Mouse (Mus musculus) liver, embryonic 14.5 days (tissue): ENCODE results near the gene Lrsam1.

ENCODE experiments used
- CTCF ChIP-seq: IDR thresholded peaks from 2 replicates; pipeline ENCODE4 v1.5.1; 2016; ENCODE audit warnings: antibody characterized with exemption, low read depth, control low read depth
- EP300 ChIP-seq: IDR thresholded peaks from 2 replicates; pipeline ENCODE4 v1.6.1; 2016; ENCODE audit warnings: antibody characterized with exemption, low read depth

GRCm38 (mm10) chr2:32890280-32890679 is 71.1 kb downstream of the Lrsam1 start:
- TF ChIP-seq EP300 (no peak), CTCF (no peak)
